Mouse (Mus musculus): ENCODE measurements around the gene Lbx2. TPM values are rescaled to one million over a fixed set of nuclear protein-coding genes. Genes with fewer than 3 reads are reported as not detected.

The Lbx2 gene
- polyA plus RNA-seq, 1 experiment from 2014 or later, result 1.4 TPM

GRCm38 (mm10) chr6:83068706-83069487 lies 17.3 kb upstream of the Lbx2 start:
- H3K4me2 ChIP-seq (ENCODE audit: low read length), result peak overlapping the region; percentile 36
- peak overlapping the region; percentile 24 for H3K4me3 ChIP-seq (ENCODE audit: low read depth, low read length)
- H3K9me3 ChIP-seq (ENCODE audit: control insufficient read depth, low read length), result no peaks in the 10 kb centered on the region
- peaks cover 98% of the 10 kb centered on the region for H3K27me3 ChIP-seq (replicated peaks; ENCODE audit: control insufficient read depth, insufficient read depth, low read length)
- DNase-seq (ENCODE audit: low spot score) (no peak), ATAC-seq (replicated peaks; ENCODE audit: low FRiP score, low TSS enrichment, low read depth) (no peak)
- no peaks in the 10 kb centered on the region for H3K36me3 ChIP-seq (ENCODE audit: control insufficient read depth, insufficient read depth, low read length)
- no peak overlapping the region for H3K27ac ChIP-seq (ENCODE audit: low read depth)
- under 1% methylated on average over 80 of the region's 81 CpGs for WGBS
- no peaks in the 10 kb centered on the region; the same call in none of the 2 replicates for H3K4me1 ChIP-seq (replicated peaks; ENCODE audit: control insufficient read depth, insufficient read depth, low read length)
- no peak overlapping the region; the same call in 1 of the 2 replicates for H3K9ac ChIP-seq (ENCODE audit: low read length)

GRCm38 (mm10) chr6:83069488-83070246 lies 16.5 kb upstream of the Lbx2 start:
- no peak overlapping the region for H3K4me2 ChIP-seq (ENCODE audit: low read length)
- no peaks in the 10 kb centered on the region; the same call in none of the 2 replicates for H3K4me1 ChIP-seq (replicated peaks; ENCODE audit: control insufficient read depth, insufficient read depth, low read length)
- no peak overlapping the region for H3K27ac ChIP-seq (ENCODE audit: low read depth)
- H3K9ac ChIP-seq (ENCODE audit: low read length), result peak overlapping the region; percentile 15
- H3K4me3 ChIP-seq (ENCODE audit: low read depth, low read length), result peak overlapping the region; percentile 24
- no peaks in the 10 kb centered on the region for H3K9me3 ChIP-seq (ENCODE audit: control insufficient read depth, low read length)
- H3K27me3 ChIP-seq (replicated peaks; ENCODE audit: control insufficient read depth, insufficient read depth, low read length), result peaks cover 98% of the 10 kb centered on the region
- 2% methylated on average over 68 of the region's 69 CpGs for WGBS
- DNase-seq (ENCODE audit: low spot score), result peak; percentile 74
- no peaks in the 10 kb centered on the region for H3K36me3 ChIP-seq (ENCODE audit: control insufficient read depth, insufficient read depth, low read length)
- ATAC-seq (replicated peaks; ENCODE audit: low FRiP score, low TSS enrichment, low read depth), result peak; percentile 25

- Histone ChIP-seq H3K4me2 (ENCODE audit: low read length) (no peak within 1 kb of the TSS), H3K27ac (ENCODE audit: low read depth) (peak within 1 kb of the TSS; percentile 34; the same call in 1 of the 2 replicates), H3K4me1 (replicated peaks; ENCODE audit: control insufficient read depth, insufficient read depth, low read length) (no peaks in the 10 kb centered on the region; the same call in none of the 2 replicates), H3K36me3 (ENCODE audit: control insufficient read depth, insufficient read depth, low read length) (no peaks in the 10 kb centered on the region), H3K27me3 (replicated peaks; ENCODE audit: control insufficient read depth, insufficient read depth, low read length) (peaks cover 98% of the 10 kb centered on the region), H3K4me3 (ENCODE audit: low read depth, low read length) (peak within 1 kb of the TSS; percentile 24), H3K9ac (ENCODE audit: low read length) (peak within 1 kb of the TSS; percentile 15), H3K9me3 (ENCODE audit: control insufficient read depth, low read length) (no peaks in the 10 kb centered on the region)
- ATAC-seq (replicated peaks; ENCODE audit: low FRiP score, low TSS enrichment, low read depth) (no peak), DNase-seq (ENCODE audit: low spot score) (no peak)
- WGBS, result 0% methylated on average over 10 of the region's 10 CpGs
These were observed 16.1 kb upstream of the Lbx2 start, which contains the start of gene Tlx2 for GRCm38 (mm10) chr6:83070247-83070310. Gene Tlx2 (minus strand): TSS chr6:83070293.

- DNase-seq (ENCODE audit: low spot score), result peak; percentile 90
- H3K9ac ChIP-seq (ENCODE audit: low read length), result no peak overlapping the region
These were observed 15.6 kb upstream of the Lbx2 start for GRCm38 (mm10) chr6:83070311-83071219.

GRCm38 (mm10) chr6:83071220-83071619 lies 14.9 kb upstream of the Lbx2 start:
- H3K4me1 ChIP-seq (replicated peaks; ENCODE audit: control insufficient read depth, insufficient read depth, low read length), result no peaks in the 10 kb centered on the region; the same call in none of the 2 replicates
- H3K27me3 ChIP-seq (replicated peaks; ENCODE audit: control insufficient read depth, insufficient read depth, low read length), result peaks cover 98% of the 10 kb centered on the region
- under 1% methylated on average over 22 of the region's 24 CpGs for WGBS
- ATAC-seq (replicated peaks; ENCODE audit: low FRiP score, low TSS enrichment, low read depth) (peak; percentile 72), DNase-seq (ENCODE audit: low spot score) (peak; percentile 71)
- no peaks in the 10 kb centered on the region for H3K9me3 ChIP-seq (ENCODE audit: control insufficient read depth, low read length)
- no peak overlapping the region for H3K9ac ChIP-seq (ENCODE audit: low read length)
- no peak overlapping the region; the same call in 1 of the 2 replicates for H3K4me2 ChIP-seq (ENCODE audit: low read length)
- peak overlapping the region; percentile 24; the same call in 1 of the 2 replicates for H3K4me3 ChIP-seq (ENCODE audit: low read depth, low read length)
- H3K27ac ChIP-seq (ENCODE audit: low read depth), result no peak overlapping the region
- H3K36me3 ChIP-seq (ENCODE audit: control insufficient read depth, insufficient read depth, low read length), result no peaks in the 10 kb centered on the region

More at GRCm38 (mm10) chr6:83070311-83071219, 15.6 kb upstream of the Lbx2 start:
- H3K27ac ChIP-seq (ENCODE audit: low read depth), result peak overlapping the region; percentile 34; the same call in 1 of the 2 replicates
- no peaks in the 10 kb centered on the region for H3K9me3 ChIP-seq (ENCODE audit: control insufficient read depth, low read length)
- peak overlapping the region; percentile 24 for H3K4me3 ChIP-seq (ENCODE audit: low read depth, low read length)
- H3K4me2 ChIP-seq (ENCODE audit: low read length), result no peak overlapping the region
- peak; percentile 53 for ATAC-seq (replicated peaks; ENCODE audit: low FRiP score, low TSS enrichment, low read depth)
- peaks cover 98% of the 10 kb centered on the region for H3K27me3 ChIP-seq (replicated peaks; ENCODE audit: control insufficient read depth, insufficient read depth, low read length)
- no peaks in the 10 kb centered on the region for H3K36me3 ChIP-seq (ENCODE audit: control insufficient read depth, insufficient read depth, low read length)
- under 1% methylated on average over 53 of the region's 58 CpGs for WGBS
- no peaks in the 10 kb centered on the region; the same call in none of the 2 replicates for H3K4me1 ChIP-seq (replicated peaks; ENCODE audit: control insufficient read depth, insufficient read depth, low read length)

GRCm38 (mm10) chr6:83074979-83075378 lies 11.2 kb upstream of the Lbx2 start:
- Histone ChIP-seq H3K4me3 (ENCODE audit: low read depth, low read length) (no peak overlapping the region), H3K4me1 (replicated peaks; ENCODE audit: control insufficient read depth, insufficient read depth, low read length) (peaks cover 12% of the 10 kb centered on the region), H3K9me3 (ENCODE audit: control insufficient read depth, low read length) (no peaks in the 10 kb centered on the region), H3K27me3 (replicated peaks; ENCODE audit: control insufficient read depth, insufficient read depth, low read length) (peaks cover 71% of the 10 kb centered on the region), H3K9ac (ENCODE audit: low read length) (no peak overlapping the region), H3K36me3 (ENCODE audit: control insufficient read depth, insufficient read depth, low read length) (peaks cover 2% of the 10 kb centered on the region; the same call in 1 of the 2 replicates), H3K27ac (ENCODE audit: low read depth) (no peak overlapping the region), H3K4me2 (ENCODE audit: low read length) (no peak overlapping the region)
- WGBS, result 16% methylated on average over 2 of the region's 2 CpGs
- no peak for DNase-seq (ENCODE audit: low spot score)
- ATAC-seq (replicated peaks; ENCODE audit: low FRiP score, low TSS enrichment, low read depth), result no peak

- Histone ChIP-seq H3K9ac (ENCODE audit: low read length) (peak within 1 kb of the TSS; percentile 68), H3K9me3 (ENCODE audit: control insufficient read depth, low read length) (no peaks in the 10 kb centered on the region), H3K4me2 (ENCODE audit: low read length) (peak within 1 kb of the TSS; percentile 96), H3K4me1 (replicated peaks; ENCODE audit: control insufficient read depth, insufficient read depth, low read length) (peaks cover 12% of the 10 kb centered on the region), H3K27ac (ENCODE audit: low read depth) (peak within 1 kb of the TSS; percentile 77), H3K27me3 (replicated peaks; ENCODE audit: control insufficient read depth, insufficient read depth, low read length) (peaks cover 47% of the 10 kb centered on the region), H3K4me3 (ENCODE audit: low read depth, low read length) (peak within 1 kb of the TSS; percentile 73), H3K36me3 (ENCODE audit: control insufficient read depth, insufficient read depth, low read length) (peaks cover 17% of the 10 kb centered on the region)
- WGBS, result under 1% methylated on average over 52 of the region's 54 CpGs
- DNase-seq (ENCODE audit: low spot score) (no peak), ATAC-seq (replicated peaks; ENCODE audit: low FRiP score, low TSS enrichment, low read depth) (peak; percentile 70)
These were observed 8.4 kb upstream of the Lbx2 start, which contains the start of gene Pcgf1 for GRCm38 (mm10) chr6:83077630-83078323. Gene Pcgf1 (plus strand): TSS chr6:83077869.
